Mouse (Mus musculus) MEL (cell line): ENCODE results near the gene Nck2. TPM values are rescaled to one million over a fixed set of nuclear protein-coding genes. Genes with fewer than 3 reads are reported as not detected.

Experiments used
- DNase-seq: peaks from one replicate; pipeline ENCODE4 v3.0.0; 2011; ENCODE audit warnings: low read depth, low spot score
- H3K27ac ChIP-seq: 2 replicates; pipeline ENCODE4 v1.5.1; 2012; ENCODE audit warnings: low read depth, mild to moderate bottlenecking, control low read depth, low read length, moderate library complexity; ENCODE audit not compliant: control insufficient read depth
- H3K27me3 ChIP-seq, 2 experiments: fragments of 150-350 bp in 1 of 2; sonication (generic) in 1 of 2; 2 replicates each; pipeline ENCODE4 v1.6.1; 2012; ENCODE audit warnings: low read length in 2 of 2, mild to moderate bottlenecking in 2 of 2, improper control_type of control experiment in 1 of 2, moderate library complexity in 1 of 2; ENCODE audit not compliant: insufficient read depth in 2 of 2, control insufficient read depth in 1 of 2
- H3K36me3 ChIP-seq, 2 experiments: 2 replicates each; pipeline ENCODE4 v1.6.1; 2012 to 2014; ENCODE audit warnings: low read length in 2 of 2, improper control_type of control experiment in 1 of 2, inconsistent platforms in 1 of 2, mild to moderate bottlenecking in 1 of 2; ENCODE audit not compliant: insufficient read depth in 2 of 2, control insufficient read depth in 1 of 2
- H3K4me1 ChIP-seq, 2 experiments: fragments of 150-350 bp in 1 of 2; sonication (generic) in 1 of 2; 2 replicates each; pipeline ENCODE4 v1.6.1; 2012; ENCODE audit warnings: low read length in 2 of 2, improper control_type of control experiment in 1 of 2, mild to moderate bottlenecking in 1 of 2; ENCODE audit not compliant: insufficient read depth in 2 of 2, control insufficient read depth in 1 of 2
- H3K4me3 ChIP-seq, 2 experiments: fragments of 150-350 bp in 1 of 2; sonication (generic) in 1 of 2; 2 replicates each; pipeline ENCODE4 v1.5.1; 2012; ENCODE audit warnings: low read depth in 2 of 2, low read length in 2 of 2, mild to moderate bottlenecking in 2 of 2, moderate library complexity in 2 of 2, control low read depth in 1 of 2, improper control_type of control experiment in 1 of 2; ENCODE audit not compliant: control insufficient read depth in 1 of 2, insufficient read depth in 1 of 2
- H3K79me2 ChIP-seq: 2 replicates; pipeline ENCODE4 v1.6.1; 2012; ENCODE audit warnings: mild to moderate bottlenecking, low read length, moderate library complexity; ENCODE audit not compliant: control insufficient read depth, poor library complexity, insufficient read depth
- H3K9ac ChIP-seq: 2 replicates; pipeline ENCODE4 v1.6.1; 2012; ENCODE audit warnings: low read depth, mild to moderate bottlenecking, control low read depth, low read length, moderate library complexity; ENCODE audit not compliant: control insufficient read depth, poor library complexity, severe bottlenecking
- H3K9me3 ChIP-seq: fragments of 150-350 bp; sonication (generic); replicated peaks from 2 replicates; pipeline ENCODE4 v1.6.1; 2012; ENCODE audit warnings: mild to moderate bottlenecking, low read length, improper control_type of control experiment, moderate library complexity; ENCODE audit not compliant: insufficient read depth
- CTCF ChIP-seq, 3 experiments: IDR thresholded peaks in 2 of 3; conservative IDR thresholded peaks in 1 of 3; 2 replicates each; pipeline ENCODE4 v1.5.1; 2011 to 2012; ENCODE audit warnings: low read length in 3 of 3, low read depth in 2 of 3, mild to moderate bottlenecking in 2 of 3, improper control_type of control experiment in 1 of 3, inconsistent platforms in 1 of 3, mixed read lengths in 1 of 3, moderate library complexity in 1 of 3; ENCODE audit not compliant: control insufficient read depth in 1 of 3, insufficient read depth in 1 of 3, poor library complexity in 1 of 3, severe bottlenecking in 1 of 3
- EP300 ChIP-seq, 2 experiments: IDR thresholded peaks; 2 replicates each; pipeline ENCODE4 v1.6.1; 2011; ENCODE audit warnings: improper control_type of control experiment in 2 of 2, low read length in 2 of 2, low read depth in 1 of 2, mild to moderate bottlenecking in 1 of 2
- ETS1 ChIP-seq: IDR thresholded peaks from 2 replicates; pipeline ENCODE4 v1.6.1; 2012; ENCODE audit warnings: low read depth, mild to moderate bottlenecking, inconsistent platforms, low read length, improper control_type of control experiment, moderate library complexity
- KAT2A ChIP-seq: conservative IDR thresholded peaks from 2 replicates; pipeline ENCODE4 v1.6.1; 2012; ENCODE audit warnings: low read depth, low read length, improper control_type of control experiment, inconsistent platforms
- MAFK ChIP-seq: IDR thresholded peaks from 2 replicates; pipeline ENCODE4 v1.6.1; 2011; ENCODE audit warnings: low read depth, mild to moderate bottlenecking, low read length, improper control_type of control experiment, borderline replicate concordance
- MAZ ChIP-seq: IDR thresholded peaks from 2 replicates; pipeline ENCODE4 v1.6.1; 2012; ENCODE audit warnings: low read depth, mild to moderate bottlenecking, inconsistent platforms, low read length, improper control_type of control experiment
- MYC ChIP-seq: IDR thresholded peaks from 2 replicates; pipeline ENCODE4 v1.6.1; 2011; ENCODE audit warnings: low read depth, mild to moderate bottlenecking, low read length, improper control_type of control experiment, moderate library complexity
- RAD21 ChIP-seq: IDR thresholded peaks from 2 replicates; pipeline ENCODE4 v1.6.1; 2011; ENCODE audit warnings: mild to moderate bottlenecking, low read depth, low read length, improper control_type of control experiment
- SIN3A ChIP-seq: IDR thresholded peaks from 2 replicates; pipeline ENCODE4 v1.6.1; 2012; ENCODE audit warnings: low read length, improper control_type of control experiment, inconsistent platforms
- SMC3 ChIP-seq: IDR thresholded peaks from 2 replicates; pipeline ENCODE4 v1.6.1; 2011; ENCODE audit warnings: low read depth, low read length, improper control_type of control experiment
- TAL1 ChIP-seq: IDR thresholded peaks from 2 replicates; pipeline ENCODE4 v1.6.1; 2012; ENCODE audit warnings: mild to moderate bottlenecking, inconsistent platforms, low read length, moderate library complexity, mixed read lengths
- USF1 ChIP-seq: IDR thresholded peaks from 2 replicates; pipeline ENCODE4 v1.6.1; 2014; ENCODE audit warnings: low read depth, mild to moderate bottlenecking, inconsistent platforms, low read length, improper control_type of control experiment, moderate library complexity
- ZC3H11A ChIP-seq: IDR thresholded peaks from 2 replicates; pipeline ENCODE4 v1.6.1; 2012; ENCODE audit warnings: low read depth, mild to moderate bottlenecking, inconsistent platforms, low read length, improper control_type of control experiment
- ZKSCAN1 ChIP-seq: IDR thresholded peaks from 2 replicates; pipeline ENCODE4 v1.6.1; 2012; ENCODE audit warnings: low read depth, mild to moderate bottlenecking, inconsistent platforms, low read length, improper control_type of control experiment, moderate library complexity
- ZMIZ1 ChIP-seq: IDR thresholded peaks from 2 replicates; pipeline ENCODE4 v1.6.1; 2012; ENCODE audit warnings: low read depth, mild to moderate bottlenecking, inconsistent platforms, low read length, improper control_type of control experiment, moderate library complexity
- polyA plus RNA-seq, 2 experiments: library from polyadenylated mRNA; stranded (reverse) in 1 of 2; unstranded in 1 of 2; fragments of >175 nt in 1 of 2; fragments of >200 nt in 1 of 2; gene quantifications; 2 replicates each; pipeline versions ENCODE4 v1.2.1 to v1.2.4; 2012; ENCODE audit warnings: low replicate concordance in 2 of 2, low read depth in 1 of 2; ENCODE audit not compliant: insufficient read length in 2 of 2, insufficient read depth in 1 of 2, missing spikeins in 1 of 2
- total RNA-seq: library from RNA; depleted of rRNA; stranded (reverse); fragments of 300-350 nt; gene quantifications from 2 replicates; pipeline ENCODE4 v1.2.3, GENCODE M21; 2012

Gene Nck2
- total and polyA plus RNA-seq, 3 experiments: 9.4 to 12.4 TPM; not detected in 1

DNA sequence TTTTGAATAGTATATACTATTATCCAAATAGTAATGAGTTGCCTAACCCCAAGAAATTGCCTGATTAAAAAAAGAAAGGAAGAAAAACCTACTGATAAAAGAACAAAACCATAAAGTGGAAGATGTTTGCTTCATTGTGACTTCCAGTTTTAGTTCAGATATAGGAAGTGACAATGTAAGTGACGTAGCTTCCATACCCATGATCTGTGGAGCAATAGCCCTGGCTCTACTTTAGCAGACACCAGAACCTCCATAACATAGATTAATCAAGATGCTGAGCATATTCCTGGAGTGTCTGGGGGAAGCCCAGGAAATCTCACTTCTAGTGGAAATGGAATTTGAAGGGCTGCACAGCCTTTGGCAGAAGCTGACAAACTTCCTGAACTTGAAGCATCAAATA lies 144.6 kb downstream of the Nck2 start:
- H3K4me3 ChIP-seq: no peak overlapping the region
- H3K4me1 ChIP-seq: no peaks in the 10 kb centered on the region
- H3K27ac ChIP-seq: no peak overlapping the region
- H3K36me3 ChIP-seq: no peaks in the 10 kb centered on the region
- no peaks in the 10 kb centered on the region for H3K9me3 ChIP-seq
- TF ChIP-seq USF1 (no peak), ETS1 (no peak)
- H3K27me3 ChIP-seq: no peaks in the 10 kb centered on the region
- H3K79me2 ChIP-seq: no peaks in the 10 kb centered on the region
- no peak for DNase-seq
- H3K9ac ChIP-seq: no peak overlapping the region

- H3K36me3 ChIP-seq: no peaks in the 10 kb centered on the region
- no peak overlapping the region for H3K4me3 ChIP-seq
- no peaks in the 10 kb centered on the region for H3K79me2 ChIP-seq
- TF ChIP-seq SMC3: peak; percentile 74
- peak; percentile 64 for TF ChIP-seq RAD21
- no peak for TF ChIP-seq MYC
- TF ChIP-seq KAT2A: no peak
- no peak for TF ChIP-seq ZMIZ1
- peak in 1 of 3 experiments; percentile 55; a peak in 2 of 6 replicates for TF ChIP-seq CTCF (IDR thresholded peaks at IDR 0.05 in 2 of 3, conservative IDR thresholded peaks at IDR 0.05 in 1 of 3; ENCODE audit: control insufficient read depth in 1 of 3, insufficient read depth in 1 of 3, low read depth in 2 of 3, low read length in 3 of 3, poor library complexity in 1 of 3, severe bottlenecking in 1 of 3)
- TF ChIP-seq ZC3H11A: peak; percentile 61
- no peak for TF ChIP-seq ETS1
- peak; percentile 42 for DNase-seq
- peaks cover 0 to 5% of the 10 kb centered on the region in 2 experiments; a peak in 1 of 4 replicates for H3K4me1 ChIP-seq
- H3K27me3 ChIP-seq: no peaks in the 10 kb centered on the region
- no peak overlapping the region for H3K9ac ChIP-seq
- no peaks in the 10 kb centered on the region for H3K9me3 ChIP-seq
- H3K27ac ChIP-seq: no peak overlapping the region
Observed at GRCm38 (mm10) chr1:43589910-43590309, 145.5 kb downstream of the Nck2 start.

DNA sequence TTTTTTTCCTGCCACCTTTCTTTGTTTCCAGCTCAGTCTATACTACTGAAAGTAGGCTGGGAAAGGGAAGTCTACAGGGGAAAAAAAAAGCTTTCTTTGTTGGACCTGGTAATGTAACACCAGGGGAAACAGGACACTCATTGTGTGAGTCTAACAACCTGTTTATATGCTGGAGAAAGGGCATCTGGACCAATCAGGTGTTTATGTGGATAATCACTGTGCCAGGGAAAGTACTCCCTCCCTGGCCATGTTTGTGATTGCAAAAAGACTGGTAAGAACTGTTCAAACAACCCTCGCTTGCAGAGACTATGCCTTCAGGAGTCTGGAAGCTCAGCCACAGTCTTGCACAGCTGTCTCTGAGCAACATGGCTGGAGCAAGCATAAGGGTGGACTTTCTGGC lies 146.3 kb downstream of the Nck2 start:
- Histone ChIP-seq H3K4me1 (peaks cover 0 to 5% of the 10 kb centered on the region in 2 experiments; a peak in 1 of 4 replicates), H3K27ac (no peak overlapping the region), H3K36me3 (no peaks in the 10 kb centered on the region), H3K9ac (no peak overlapping the region), H3K4me3 (no peak overlapping the region), H3K27me3 (no peaks in the 10 kb centered on the region), H3K9me3 (no peaks in the 10 kb centered on the region), H3K79me2 (no peaks in the 10 kb centered on the region)
- DNase-seq: no peak
- no peak for TF ChIP-seq ZKSCAN1
- no peak for TF ChIP-seq MAFK
- no peak for TF ChIP-seq MAZ
- no peak for TF ChIP-seq TAL1
- no peak for TF ChIP-seq KAT2A
- no peak for TF ChIP-seq RAD21
- no peak for TF ChIP-seq EP300 (IDR thresholded peaks at IDR 0.05; ENCODE audit: low read depth in 1 of 2, low read length in 2 of 2)
- TF ChIP-seq SIN3A: no peak
- TF ChIP-seq, all 39 proteins: peak for 0
